In the genomic region with DNA sequence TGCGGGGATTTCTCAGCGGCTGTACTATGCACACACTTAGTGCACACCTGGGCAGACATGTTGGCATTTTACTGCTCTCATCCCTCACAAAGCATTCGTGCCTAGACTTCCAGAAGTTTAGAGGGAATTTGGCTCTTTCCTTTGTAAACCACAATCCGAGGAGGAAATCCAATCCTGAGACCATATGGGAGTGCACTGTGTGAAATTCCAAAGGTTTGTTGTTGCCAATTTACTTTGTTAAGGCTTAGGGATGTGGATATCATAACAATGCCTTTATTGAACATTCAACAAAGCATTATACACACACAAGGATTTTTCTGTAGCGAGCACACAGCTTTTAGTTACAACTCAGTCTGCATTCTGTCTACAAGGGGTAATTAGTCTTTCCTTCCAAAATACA, we compare ENCODE assay signal across 22 mouse cellular contexts.
"Had no signal": no experiment of that assay in that cellular context is flagged by ENCODE, and none has a peak within 500 bp of the region (broad histone marks: within the 10 kb centered on the region; RNA-seq: fewer than 3 reads in every experiment).

No protein-coding gene starts in this region.

- H3K27me3 ChIP-seq: limb, embryonic 12.5 days; liver, embryonic 12.5 days; liver, embryonic 15.5 days; lung, embryonic 15.5 days; megakaryocyte, embryonic 14.5 days; neural tube, embryonic 13.5 days had no signal

- H3K36me3 ChIP-seq: kidney, embryonic 15.5 days; limb, embryonic 12.5 days; liver, embryonic 12.5 days; liver, embryonic 15.5 days; lung, embryonic 15.5 days; midbrain, embryonic 10.5 days; neural tube, embryonic 13.5 days had no signal

- H3K4me1 ChIP-seq: kidney, embryonic 15.5 days; liver, embryonic 12.5 days; liver, embryonic 15.5 days; lung, embryonic 15.5 days; megakaryocyte, embryonic 14.5 days; midbrain, embryonic 10.5 days; neural tube, embryonic 13.5 days had no signal

- H3K4me2 ChIP-seq: kidney, embryonic 15.5 days; limb, embryonic 12.5 days; liver, embryonic 12.5 days; liver, embryonic 15.5 days; lung, embryonic 15.5 days; neural tube, embryonic 13.5 days had no signal

- DNase-seq: kidney, adult 11 months; kidney, adult 8-10 months; kidney, postnatal 10 days; kidney, postnatal 36 days; layer of hippocampus, postnatal 36 days; liver; lung, adult 18-20 months; lung, postnatal 10 days; lung, postnatal 36 days; retina, postnatal 1 day; thymus, adult 18-20 months; thymus, postnatal 36 days had no signal

- ATAC-seq: liver, embryonic 12.5 days had no signal

- H3K9ac ChIP-seq: kidney, embryonic 15.5 days; limb, embryonic 12.5 days; liver, embryonic 12.5 days; liver, embryonic 15.5 days; lung, embryonic 15.5 days; neural tube, embryonic 13.5 days had no signal

- H3K27ac ChIP-seq: kidney, embryonic 15.5 days; left cerebral cortex, adult 2 months; limb, embryonic 12.5 days; liver, embryonic 12.5 days; liver, embryonic 15.5 days; lung, embryonic 15.5 days; midbrain, embryonic 10.5 days; neural tube, embryonic 13.5 days had no signal

- H3K4me3 ChIP-seq: kidney, embryonic 15.5 days; left cerebral cortex, adult 2 months; limb, embryonic 12.5 days; liver, embryonic 12.5 days; liver, embryonic 15.5 days; lung, embryonic 15.5 days; megakaryocyte, embryonic 14.5 days; midbrain, embryonic 10.5 days; myocyte; neural tube, embryonic 13.5 days had no signal

- H3K9me3 ChIP-seq: kidney, embryonic 15.5 days; limb, embryonic 12.5 days; liver, embryonic 12.5 days; liver, embryonic 15.5 days; lung, embryonic 15.5 days; megakaryocyte, embryonic 14.5 days; midbrain, embryonic 10.5 days; neural tube, embryonic 13.5 days had no signal
